Mouse (Mus musculus) layer of hippocampus, adult 18-20 months (tissue): ENCODE measurements around the gene Arpc5l. TPM values are rescaled to one million over a fixed set of nuclear protein-coding genes. Genes with fewer than 3 reads are reported as not detected.
A peak's percentile ranks its signal among the peaks of the same experiment; 100 is the strongest.
"Not testable (repeated sequence)": the region's sequence is repeated elsewhere in the genome, so short reads cannot be mapped to it uniquely, and the experiment has no call there.

Experiments
- DNase-seq, 2 experiments: peaks; one replicate each; pipeline ENCODE4 v3.0.0; 2022; ENCODE audit warnings: low spot score in 2 of 2
- total RNA-seq, 2 experiments: library from RNA; stranded (reverse); gene quantifications; 2 replicates each; pipeline ENCODE4 v1.2.3; 2021

Arpc5l gene
- total RNA-seq, 2 experiments from 2014 or later, result 91.3 to 96.4 TPM

DNA sequence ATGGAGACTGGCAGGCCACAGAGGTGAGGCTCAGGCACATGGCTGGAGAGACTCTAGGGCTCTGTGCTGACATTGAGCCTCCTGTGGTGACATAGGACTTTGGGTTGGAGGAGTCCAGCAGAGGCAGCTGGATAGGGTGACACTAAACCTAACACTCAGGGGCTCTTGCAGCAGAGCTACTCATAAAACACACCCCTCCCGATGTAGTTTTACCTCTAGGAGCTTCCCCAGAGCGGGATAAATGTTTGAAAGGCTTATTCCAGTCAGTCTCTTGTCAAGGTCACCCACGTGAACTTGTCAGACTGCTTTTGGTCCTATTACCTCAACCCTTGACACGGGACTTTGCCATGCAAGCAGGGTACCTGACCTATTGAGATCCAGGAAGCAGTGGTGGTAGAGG is 5.8 kb upstream of the Arpc5l start:
- DNase-seq, result no peak

DNA sequence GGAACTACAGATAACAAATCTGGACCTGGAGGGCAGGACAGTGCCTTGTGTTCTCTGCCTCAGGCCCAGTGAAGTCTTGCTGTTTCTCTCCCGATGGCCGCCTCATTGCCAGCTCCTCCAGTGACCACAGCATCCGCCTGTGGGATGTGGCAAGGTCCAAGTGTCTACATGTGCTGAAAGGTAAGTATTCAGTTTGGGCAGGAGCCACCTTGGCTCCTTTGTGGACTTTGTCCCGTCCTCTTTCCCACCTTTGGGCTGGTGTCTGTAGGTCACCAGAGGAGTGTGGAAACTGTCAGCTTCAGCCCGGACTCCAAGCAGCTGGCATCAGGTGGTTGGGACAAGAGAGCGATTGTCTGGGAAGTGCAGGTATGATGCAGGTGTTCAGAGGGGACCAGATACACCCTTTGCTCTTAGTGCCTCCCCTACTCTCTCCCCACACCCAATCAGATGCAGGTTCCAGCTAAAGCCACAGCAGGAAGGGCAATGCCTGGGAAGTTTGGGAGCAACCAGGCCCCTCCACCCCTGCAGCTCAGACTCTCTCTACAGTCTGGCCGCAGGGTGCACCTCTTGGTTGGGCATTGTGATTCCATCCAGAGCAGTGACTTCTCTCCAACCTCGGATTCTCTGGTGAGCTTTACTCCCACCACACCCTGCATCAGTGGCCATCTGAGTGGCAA is 5.1 kb upstream of the Arpc5l start:
- no peak for DNase-seq

DNA sequence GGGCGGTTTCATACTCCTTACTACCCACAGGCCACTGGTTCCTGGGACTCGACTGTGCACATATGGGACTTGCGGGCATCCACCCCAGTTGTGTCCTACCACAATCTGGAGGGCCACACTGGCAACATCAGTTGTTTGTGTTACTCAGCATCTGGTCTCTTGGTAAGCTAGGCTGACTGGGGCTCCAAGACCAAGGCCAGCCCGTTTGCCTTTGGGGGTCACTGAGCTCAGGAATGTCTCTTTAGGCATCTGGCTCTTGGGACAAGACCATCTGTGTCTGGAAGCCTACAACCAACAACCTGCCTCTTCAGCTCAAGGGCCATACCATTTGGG is 4.6 kb upstream of the Arpc5l start:
- DNase-seq, result no peak

DNA sequence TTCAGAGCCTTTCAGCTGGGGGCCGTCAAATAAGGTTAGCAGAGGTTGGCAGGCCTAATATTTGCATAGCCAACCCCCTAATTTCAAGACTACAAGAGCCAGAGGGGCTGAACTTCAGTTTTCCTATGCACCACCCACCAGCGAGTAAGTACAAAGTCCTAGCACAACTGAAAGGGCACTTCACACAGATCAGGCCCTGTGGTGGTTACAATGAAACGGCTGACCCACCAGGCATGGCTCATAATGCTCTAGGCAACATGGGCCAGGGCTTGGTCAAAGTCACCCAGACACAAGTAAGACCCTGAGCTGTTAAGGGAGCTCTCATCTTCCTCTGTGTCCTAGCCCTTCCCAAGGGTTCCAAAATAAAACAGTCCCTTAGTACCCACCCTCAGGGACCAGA is 3.3 kb upstream of the Arpc5l start:
- DNase-seq, result no peak

DNA sequence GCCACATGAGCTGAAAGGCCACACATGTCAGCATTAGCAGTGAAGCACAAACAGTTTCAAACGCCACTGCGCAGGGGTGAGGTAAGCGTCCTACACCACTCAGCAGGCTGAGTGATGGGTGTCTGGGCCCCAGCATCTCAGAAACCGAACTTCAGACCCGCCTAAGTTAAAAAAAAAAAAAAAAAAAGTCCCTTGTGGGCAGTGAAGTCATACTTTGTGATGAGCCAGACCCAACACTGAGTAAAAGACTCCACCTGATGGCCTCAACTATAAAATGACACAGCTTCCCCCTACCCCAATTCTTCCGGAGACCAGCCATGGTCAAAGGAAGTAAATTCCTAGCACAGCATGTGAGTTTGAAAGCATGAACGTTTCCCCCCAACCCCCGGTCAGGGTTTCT is 2.0 kb upstream of the Arpc5l start:
- no peak for DNase-seq

DNA sequence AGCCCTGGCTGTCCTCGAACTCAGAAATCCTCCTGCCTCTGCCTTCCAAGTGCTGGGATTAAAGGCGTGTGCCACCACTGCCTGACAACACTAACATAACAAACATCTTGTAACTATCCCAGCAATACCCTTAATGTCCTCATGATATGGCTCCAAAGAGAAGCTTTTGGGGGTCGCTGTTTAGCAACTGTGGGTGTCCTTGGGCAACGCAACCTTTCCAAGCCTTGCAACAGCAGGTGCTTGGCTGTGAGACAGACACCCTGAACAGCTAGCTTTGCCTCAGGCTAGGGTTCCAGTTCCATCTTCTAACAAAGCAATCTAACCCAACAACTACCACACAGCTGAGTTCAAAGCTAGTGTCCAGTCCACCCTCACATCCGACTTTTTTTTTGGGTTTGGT is 1.6 kb upstream of the Arpc5l start:
- no peak for DNase-seq

DNA sequence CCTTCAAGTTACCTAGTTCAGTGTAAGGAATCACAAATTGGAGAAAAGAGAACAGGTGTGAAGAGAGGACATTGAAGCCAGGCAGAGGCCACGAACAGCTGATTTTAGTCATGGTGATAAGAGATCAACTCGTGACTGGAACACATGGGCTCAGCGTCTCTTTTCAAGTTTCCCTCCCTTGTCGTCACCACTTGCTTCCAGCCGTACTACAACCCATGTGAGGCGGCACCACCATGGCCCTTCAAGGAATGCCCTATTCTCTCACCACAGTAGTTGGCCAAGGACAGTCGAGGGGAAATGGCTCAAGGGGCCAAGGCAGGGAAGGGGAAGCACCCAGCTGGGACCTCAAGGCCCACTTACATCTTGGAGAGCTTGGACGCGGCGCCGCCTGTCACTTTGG is 776 bp upstream of the Arpc5l start:
- no peak for DNase-seq

DNA sequence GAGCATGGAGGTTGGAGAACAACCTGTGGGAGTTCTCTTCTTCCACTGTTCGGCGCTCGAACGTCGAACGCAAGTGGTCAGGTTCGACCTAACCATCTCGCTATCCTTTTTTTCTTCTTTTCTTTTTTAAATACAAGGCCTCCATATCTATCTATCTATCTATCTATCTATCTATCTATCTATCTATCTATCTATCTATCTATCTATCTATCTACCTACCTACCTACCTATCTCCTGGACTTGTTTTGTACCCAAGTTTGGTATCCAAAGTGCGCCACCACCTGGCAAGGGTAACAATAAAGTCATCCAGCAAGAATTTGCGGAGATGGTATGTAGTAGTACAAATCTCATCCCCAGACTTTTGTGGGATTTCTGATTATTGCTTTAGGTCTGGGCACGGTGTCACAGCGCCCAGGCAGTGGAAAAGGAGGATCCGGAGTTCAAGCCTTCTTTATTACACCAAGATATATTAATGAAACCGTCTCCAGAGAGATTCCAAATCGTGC is 479 bp downstream of the Arpc5l start, which contains the start of gene Rpl35:
Gene Rpl35 (minus strand): TSS at position 51 of the 506 bp plus-strand sequence.
- no peak for DNase-seq

DNA sequence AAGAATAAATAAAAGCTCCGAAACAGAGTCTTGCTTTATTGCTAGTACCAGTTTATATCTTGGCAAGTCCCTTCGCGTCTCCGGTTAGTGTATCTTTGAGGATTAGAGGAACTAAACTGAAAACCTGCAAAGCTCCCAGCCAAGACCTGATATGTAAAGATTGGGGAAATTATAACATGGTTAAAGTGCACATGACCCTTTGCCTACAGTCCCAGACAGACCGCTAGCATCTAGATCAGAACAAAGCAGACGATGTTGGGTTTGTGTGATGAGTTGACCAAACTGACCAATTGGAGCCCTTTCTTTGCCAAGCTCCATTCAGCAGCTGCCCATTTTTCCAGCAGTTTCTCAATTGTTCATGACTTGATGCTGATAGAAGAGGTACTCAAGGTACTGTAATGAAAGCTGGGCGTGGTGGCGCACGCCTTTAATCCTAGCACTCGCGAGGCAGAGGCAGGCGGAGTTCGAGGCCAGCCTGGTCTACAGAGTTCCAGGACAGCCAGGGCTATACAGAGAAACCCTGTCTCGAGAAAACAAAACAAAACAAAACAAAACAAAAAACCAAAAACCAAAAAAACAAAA is 1.1 kb downstream of the Arpc5l start:
- no peak for DNase-seq

DNA sequence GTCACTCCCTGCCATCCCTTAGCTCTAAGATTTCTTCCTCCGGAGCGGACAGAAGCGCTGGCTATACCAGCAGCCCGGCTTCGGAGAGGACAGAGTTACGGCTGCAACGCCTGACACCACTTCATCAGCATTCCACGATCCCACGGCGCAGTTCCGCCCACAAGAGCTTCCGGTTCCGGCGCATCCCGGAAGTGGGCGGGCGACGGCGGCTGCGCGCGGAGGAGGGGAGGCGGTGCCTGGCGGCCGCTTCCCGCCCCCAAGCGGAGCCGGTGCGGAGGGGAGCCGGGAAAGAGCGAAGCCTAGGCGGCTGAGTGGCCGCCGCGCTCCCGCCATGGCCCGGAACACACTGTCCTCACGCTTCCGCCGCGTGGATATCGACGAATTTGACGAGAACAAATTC is 2.7 kb downstream of the Arpc5l start:
- DNase-seq, result peak; percentile 92 to 95

DNA sequence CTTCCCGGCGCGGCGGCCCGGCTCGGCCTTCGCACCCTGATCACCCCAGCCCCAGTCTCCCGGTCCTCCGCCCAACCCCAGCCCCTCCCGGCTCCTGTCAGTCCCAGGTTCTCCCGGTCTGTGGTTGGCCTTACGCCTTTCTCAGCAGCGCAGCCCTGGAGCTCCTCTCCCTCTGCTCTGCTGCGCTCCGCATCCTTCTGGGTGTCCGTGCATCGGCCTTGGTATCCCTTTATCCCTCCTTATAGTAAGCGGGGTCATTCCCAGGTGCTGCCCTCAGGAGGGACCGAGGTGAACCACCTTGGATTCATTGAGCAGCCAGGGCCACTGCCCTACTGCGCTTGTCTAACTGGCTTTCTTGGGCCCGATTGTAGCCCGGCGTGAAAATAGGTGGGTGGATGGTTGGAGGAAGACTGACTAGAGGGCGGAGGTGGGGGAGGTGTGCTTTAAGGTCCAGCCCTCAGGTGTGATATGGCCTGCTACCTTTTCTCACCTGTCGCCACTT is 3.3 kb downstream of the Arpc5l start:
- no peak for DNase-seq

DNA sequence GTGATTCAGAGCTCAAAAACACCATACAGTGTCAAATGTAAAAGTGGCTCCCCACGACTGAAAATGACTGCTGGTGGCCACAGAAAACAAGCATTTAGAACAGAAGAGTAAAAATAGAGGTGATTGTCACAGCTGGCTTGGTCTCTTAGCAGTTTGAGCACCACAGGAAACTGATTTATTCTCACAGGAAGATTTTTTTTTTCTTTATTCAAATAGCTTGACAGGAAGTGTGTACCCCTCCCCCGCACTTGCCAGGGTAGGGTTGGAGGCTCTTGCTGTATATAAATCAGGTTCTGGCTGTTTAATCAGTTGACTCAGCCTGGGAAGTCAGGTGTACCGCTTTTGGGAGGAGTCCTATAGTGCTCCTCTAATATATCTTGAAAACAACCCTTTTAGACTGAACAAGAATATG is 3.8 kb downstream of the Arpc5l start:
- DNase-seq, result no peak

DNA sequence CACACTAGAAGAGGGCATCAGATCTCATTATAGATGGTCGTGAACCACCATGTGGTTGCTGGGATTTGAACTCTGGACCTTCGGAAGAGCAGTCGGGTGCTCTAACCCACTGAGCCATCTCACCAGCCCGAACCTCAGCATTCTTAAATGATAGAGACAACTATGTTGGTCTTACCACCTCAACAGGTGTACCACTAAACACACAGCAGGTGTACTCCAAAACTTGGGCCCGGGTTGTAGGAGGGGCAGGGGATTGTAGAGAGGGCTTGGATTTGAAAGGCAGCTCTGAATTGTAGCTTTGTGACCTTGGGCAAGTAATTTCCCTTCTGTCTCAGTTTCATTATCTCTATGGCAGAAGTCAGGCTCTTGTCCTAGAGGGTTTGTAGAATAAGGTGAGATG is 5.0 kb downstream of the Arpc5l start:
- DNase-seq, result not testable (repeated sequence)

DNA sequence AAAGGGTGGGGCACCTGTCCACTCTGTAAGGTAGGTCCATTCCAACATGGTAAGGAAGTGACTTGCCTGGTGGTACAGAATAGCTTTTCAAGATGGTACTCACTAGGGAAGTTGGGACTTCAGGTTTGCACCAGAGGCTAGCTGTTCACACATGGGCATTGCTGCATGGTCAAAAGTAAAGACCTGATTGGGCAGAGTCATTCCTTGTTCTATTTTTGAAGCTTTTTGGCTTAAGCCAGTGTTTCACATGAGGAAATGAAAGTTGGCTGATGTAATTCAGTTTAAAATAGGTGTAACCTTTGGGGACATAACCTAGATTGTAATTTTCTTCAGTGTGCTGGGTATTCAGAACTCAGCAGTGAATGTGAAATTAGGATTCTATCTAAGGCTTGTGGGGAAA is 6.1 kb downstream of the Arpc5l start:
- DNase-seq, result no peak

DNA sequence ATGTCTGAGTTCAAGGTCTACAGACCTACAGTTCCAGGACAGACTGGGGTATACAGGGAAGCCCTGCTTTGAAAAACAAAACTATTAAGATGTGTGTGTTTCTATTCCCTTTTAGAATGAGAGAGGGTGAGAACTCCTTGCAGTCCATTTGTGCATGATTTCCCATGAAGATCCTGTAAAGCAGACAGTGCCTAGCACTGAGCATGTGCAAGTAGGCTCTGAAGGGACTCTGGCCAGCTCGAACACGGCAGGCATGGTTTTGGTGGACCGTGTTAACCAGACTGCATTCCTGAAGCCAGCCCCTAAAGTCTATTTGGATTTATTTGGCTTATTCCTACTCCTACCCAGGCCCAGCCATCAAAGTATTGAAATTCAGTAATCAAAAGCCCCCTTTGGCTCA is 6.8 kb downstream of the Arpc5l start:
- DNase-seq, result no peak

DNA sequence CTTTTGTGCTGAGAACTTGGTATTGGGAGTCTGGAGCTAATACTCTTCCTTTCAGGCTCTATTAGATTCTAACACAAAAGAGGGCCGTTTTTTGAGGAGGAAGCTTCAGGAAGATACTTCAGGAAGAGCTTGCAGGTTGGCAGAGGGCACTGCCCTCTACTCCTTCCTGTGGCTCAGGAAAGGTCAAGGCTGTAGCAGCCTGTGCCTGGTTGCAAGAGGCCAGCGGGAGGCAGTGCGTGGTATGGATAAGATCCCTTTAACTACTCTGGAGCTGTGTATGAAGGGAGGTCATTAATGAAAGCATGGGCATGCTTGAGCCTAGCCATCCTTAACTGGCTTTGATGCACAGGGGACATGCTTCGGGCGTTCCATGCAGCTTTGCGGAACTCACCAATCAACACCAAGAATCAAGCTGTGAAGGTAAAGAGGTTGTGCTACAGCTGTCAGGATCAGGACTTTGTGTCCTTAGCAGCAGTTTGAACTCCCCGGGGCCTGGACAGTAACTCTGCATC is 7.7 kb downstream of the Arpc5l start:
- DNase-seq, result no peak

DNA sequence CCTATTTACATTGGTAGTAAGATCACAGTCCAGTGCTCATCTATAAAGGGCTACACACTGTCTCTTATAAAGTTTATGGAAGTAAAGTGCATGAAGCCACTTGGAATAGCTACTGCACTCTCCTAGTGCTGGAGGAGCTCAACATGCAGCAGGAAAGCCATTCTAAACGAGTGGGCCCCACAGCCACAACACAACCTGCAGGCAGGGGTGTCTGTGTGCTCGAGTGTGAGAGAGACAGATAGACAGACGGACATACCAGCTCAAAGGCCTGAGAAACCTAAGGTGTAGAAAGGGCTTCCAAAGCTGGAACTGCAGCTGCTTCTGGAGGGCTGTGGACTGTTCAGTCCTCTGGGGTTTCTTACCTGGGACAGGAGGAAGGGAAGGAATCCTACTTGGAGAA is 11.4 kb downstream of the Arpc5l start:
- DNase-seq, result no peak

DNA sequence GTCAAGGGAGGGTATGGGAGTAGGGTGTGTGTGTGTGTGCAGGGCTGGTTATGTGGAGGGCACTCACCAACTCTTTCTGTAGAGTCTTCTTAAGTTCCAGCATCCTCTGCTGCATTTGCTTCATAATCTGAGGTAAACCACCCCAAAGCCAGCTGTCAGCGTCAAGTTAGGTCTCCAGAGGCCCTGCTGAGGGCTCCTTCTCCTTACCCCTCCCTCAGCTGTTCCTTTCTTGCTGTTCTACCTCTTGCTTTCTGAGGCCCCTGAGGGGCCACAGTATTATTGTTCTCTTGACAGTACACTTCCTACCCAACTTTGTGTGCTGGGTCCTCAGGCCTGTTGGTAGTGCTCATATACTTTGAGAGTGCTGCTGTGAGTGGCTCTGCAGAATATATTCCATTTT is 14.9 kb downstream of the Arpc5l start:
- no peak for DNase-seq

DNA sequence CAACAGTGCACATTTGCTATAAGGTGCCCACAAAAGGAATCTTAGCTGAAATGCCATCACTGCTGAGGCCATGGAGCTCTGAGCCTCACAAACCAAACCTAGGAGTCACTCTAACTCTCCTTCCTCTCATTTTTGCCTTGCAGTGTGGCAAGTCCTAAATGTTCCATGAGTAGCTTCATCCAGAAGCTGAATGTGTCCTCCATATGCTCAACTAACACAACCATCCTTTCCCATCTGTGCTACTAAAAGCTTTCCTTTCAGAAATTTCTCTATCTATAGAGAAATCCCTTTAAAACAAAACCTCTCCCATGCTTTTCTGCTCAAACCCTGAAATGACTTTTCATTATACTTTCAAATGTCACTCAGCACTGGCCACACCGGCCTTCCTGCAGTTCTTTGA is 26.5 kb downstream of the Arpc5l start:
- peak; percentile 9 to 64 for DNase-seq

DNA sequence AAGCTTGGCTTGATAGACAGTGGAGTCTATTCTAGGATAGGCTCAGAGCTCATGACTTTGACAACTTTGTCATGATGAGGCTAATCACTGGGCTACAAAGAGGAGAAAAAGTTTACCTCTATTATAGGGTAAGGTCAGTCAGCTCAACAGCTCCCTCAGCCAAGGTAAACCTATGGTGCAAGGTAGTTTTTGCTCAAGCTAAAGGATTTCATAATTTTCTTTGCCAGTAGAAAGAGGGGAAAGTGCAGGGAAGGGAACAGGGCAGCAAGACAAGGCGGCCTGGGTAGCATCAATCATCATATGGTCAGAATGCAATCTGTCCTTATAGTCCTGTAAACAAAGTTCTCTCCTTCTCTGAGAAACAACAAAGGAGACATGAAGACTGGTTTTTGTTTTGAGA is 35.1 kb downstream of the Arpc5l start:
- DNase-seq, result no peak

DNA sequence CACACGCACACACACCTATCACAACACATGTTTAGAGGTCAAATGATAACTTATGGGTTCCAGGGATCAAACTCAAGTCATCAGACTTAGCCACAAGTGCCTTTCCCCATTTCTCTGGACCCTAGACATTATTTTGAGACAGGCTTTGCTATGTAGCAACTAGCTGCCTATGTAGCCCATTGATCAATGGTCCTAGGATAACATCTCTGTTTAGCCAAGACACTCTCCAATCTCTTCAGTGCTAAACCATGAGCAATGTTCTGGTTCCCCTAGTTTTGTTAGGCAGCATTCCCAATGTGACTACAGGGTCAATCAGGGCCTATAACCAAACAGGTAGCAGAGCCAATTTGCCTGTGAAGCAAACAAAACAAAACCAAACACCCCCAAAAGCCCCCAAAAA is 43.4 kb downstream of the Arpc5l start:
- no peak for DNase-seq

DNA sequence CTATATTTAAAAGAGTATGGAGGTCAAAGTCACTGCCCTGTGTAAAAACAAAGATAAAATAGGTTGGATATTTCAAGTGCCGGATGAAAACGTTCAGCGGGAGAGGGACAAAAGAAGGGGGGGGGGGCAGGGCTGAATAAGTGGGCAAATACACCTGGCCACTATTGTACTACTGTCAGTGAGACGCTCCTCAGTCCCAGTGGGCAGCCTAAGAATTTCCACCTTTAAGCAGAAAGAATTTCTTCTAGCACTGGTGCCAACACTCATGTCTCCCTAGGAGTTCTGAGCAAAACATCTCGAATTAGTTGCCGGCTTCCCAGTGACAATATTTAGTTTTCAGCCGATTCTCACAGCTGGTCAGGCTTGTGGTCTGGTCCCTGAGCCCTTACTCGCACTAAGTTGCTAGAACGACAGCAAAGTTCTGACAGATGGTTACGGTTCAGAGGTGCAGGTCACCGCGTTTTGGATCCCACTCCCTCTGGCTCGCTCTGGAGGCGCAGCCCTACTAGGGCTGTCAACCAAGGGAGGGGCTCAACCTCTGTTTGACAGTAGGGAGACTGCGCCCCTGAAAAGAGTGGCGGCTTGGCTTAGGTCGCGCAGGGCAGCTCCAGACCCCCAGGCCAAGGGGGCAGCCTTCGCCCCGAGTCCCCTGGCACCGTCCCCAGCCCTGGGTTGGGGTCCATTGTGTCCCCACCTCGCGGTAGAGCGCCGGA is 59.7 kb downstream of the Arpc5l start:
- DNase-seq, result no peak
